Mouse (Mus musculus) common myeloid progenitor, adult 5-6 weeks (primary cell): ENCODE results near the gene Hist1h2be. TPM values are rescaled to one million over a fixed set of nuclear protein-coding genes. Genes with fewer than 3 reads are reported as not detected.
"Not testable (repeated sequence)": the region's sequence is repeated elsewhere in the genome, so short reads cannot be mapped to it uniquely, and the experiment has no call there.

Experiments used
- ATAC-seq: replicated peaks from 2 replicates; pipeline ENCODE4 v1.8.0; 2016; ENCODE audit warnings: low read depth, mild to moderate bottlenecking, moderate TSS enrichment, inconsistent platforms; ENCODE audit not compliant: poor library complexity, severe bottlenecking
- total RNA-seq: library from RNA; stranded (forward); fragments of 200-1000, 187-1606 nt; gene quantifications from 2 replicates; pipeline ENCODE4 v1.2.3, GENCODE M21; 2017

Hist1h2be gene
- total RNA-seq, 1 experiment from 2014 or later = 94.2 TPM

DNA sequence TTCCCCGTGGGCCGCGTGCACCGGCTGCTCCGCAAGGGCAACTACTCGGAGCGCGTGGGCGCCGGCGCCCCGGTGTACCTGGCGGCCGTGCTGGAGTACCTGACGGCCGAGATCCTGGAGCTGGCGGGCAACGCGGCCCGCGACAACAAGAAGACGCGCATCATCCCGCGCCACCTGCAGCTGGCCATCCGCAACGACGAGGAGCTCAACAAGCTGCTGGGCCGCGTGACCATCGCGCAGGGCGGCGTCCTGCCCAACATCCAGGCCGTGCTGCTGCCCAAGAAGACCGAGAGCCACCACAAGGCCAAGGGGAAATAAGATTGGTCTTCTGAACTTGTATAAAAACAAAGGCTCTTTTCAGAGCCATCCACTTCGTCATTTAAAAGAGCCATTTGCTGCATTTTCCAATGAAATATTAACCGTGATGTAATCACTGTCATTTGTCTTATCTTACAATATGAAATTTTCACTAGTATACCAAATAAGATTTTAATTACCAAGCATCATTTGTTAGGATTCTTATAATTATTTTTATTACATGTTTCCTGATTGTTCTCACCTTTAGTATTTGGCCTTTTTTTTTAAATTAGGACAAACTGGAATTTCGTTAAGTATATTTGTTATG, 46.3 kb downstream of the Hist1h2be start:
- not testable (repeated sequence) for ATAC-seq

DNA sequence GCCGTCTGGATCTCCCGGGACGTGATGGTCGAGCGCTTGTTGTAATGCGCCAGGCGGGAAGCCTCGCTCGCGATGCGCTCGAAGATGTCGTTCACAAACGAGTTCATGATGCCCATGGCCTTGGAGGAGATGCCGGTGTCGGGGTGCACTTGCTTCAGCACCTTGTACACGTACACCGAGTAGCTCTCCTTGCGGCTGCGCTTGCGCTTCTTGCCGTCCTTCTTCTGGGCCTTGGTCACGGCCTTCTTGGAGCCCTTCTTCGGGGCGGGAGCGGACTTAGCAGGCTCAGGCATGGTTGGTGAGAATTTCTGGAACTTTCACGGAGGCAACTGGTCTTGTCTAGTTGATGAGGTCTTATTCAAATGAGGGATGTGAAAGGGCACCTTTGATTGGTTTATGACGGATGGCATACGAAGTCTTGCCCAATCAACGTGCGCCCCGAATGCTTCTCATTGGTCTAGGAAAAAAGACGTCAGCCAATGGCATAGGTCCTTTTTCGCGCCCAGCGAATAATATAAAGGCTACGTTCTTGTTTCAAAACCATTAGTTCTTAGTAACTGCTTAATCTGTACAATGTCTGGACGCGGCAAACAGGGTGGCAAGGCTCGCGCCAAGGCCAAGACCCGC, 46.9 kb downstream of the Hist1h2be start, which contains the start of the genes Hist1h2bf and Hist1h2ad:
Gene Hist1h2bf, minus strand, starts transcription at position 299 of the 627 bp plus-strand sequence.
Gene Hist1h2ad, plus strand, starts transcription at position 484 of the 627 bp plus-strand sequence.
- ATAC-seq = peak; percentile 70

GRCm38 (mm10) chr13:23573034-23573897, 47.7 kb downstream of the Hist1h2be start:
- ATAC-seq = not testable (repeated sequence)

- no peak for ATAC-seq
These were observed 48.5 kb downstream of the Hist1h2be start for GRCm38 (mm10) chr13:23572218-23573033.

- ATAC-seq = peak; percentile 9; the same call in 1 of the 2 replicates
These were observed 49.3 kb downstream of the Hist1h2be start for GRCm38 (mm10) chr13:23571504-23572217.

DNA sequence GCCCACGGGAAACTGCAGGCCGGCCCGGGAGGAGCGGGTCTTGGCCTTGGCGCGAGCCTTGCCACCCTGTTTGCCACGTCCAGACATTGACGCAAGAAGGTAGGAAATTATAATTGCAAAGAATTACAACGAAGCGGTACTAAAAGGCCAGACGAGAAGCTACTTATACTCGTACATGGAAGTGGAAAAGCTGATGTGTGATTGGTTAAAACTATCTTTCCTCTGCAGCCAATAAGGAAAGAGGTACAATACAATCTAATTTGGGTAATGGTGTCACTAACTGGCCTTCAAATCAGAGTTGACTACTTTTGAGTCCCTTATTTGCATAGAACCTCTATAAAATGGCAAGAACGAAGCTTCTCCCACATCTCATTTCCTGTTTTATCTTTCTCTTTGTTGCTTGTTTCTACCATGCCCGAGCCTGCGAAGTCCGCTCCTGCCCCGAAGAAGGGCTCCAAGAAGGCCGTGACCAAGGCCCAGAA, 49.9 kb downstream of the Hist1h2be start, which contains the start of the genes Hist1h2ae and Hist1h2bg:
Gene Hist1h2ae, minus strand, starts transcription at position 199 of the 482 bp plus-strand sequence.
Gene Hist1h2bg, plus strand, starts transcription at position 375 of the 482 bp plus-strand sequence.
- peak; percentile 76 for ATAC-seq

DNA sequence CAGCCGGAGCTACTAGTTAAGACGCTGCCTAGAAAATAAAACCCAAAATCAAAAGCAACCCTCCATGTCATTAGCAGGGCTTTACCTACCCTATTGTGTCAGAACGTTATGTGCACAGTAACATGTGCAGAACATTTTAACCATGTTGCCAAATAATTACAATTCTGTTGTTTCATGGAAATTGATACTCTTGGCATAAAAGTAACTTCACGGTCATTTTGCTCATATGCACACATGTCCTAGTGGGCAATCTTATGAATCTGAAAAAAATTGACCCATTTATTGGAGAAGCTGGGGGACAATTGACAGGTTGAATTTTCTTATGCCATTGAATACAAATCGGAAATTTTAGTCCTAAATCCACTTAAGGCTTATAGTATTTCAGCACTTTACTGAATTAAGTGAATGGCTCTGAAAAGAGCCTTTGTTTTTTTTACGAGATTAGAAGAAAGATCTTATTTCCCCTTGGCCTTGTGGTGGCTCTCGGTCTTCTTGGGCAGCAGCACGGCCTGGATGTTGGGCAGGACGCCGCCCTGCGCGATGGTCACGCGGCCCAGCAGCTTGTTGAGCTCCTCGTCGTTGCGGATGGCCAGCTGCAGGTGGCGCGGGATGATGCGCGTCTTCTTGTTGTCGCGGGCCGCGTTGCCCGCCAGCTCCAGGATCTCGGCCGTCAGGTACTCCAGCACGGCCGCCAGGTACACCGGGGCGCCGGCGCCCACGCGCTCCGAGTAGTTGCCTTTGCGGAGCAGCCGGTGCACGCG, 50.5 kb downstream of the Hist1h2be start:
- ATAC-seq = not testable (repeated sequence)

DNA sequence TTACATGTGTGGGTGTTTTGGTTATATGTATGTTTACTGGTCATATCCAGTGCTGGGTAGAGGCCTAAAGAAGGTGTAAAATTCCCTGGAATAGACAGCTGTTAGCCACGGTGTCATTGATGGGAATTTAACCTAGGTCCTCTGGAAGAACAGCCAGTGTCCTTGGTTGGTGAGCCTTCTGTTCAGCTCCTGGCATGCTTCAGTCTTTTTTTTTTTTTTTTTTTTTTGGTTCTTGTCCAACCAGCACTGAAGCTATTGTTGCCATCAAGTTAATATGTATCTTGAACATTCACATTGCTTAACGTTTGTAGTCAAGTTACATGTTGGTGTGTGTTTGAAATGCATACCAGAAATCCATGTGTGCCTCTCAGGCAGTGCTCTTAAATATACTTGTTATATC, 56.4 kb downstream of the Hist1h2be start:
- ATAC-seq = no peak

GRCm38 (mm10) chr13:23562699-23563462, 58.0 kb downstream of the Hist1h2be start:
- ATAC-seq = peak; percentile 46

GRCm38 (mm10) chr13:23561883-23562659, 58.9 kb downstream of the Hist1h2be start, which contains the start of gene Hist1h3e:
TSS of gene Hist1h3e (minus strand) at chr13:23562369.
- peak; percentile 79 for ATAC-seq

GRCm38 (mm10) chr13:23561531-23561882, 59.4 kb downstream of the Hist1h2be start:
- not testable (repeated sequence) for ATAC-seq

- not testable (repeated sequence) for ATAC-seq
These were observed 60.2 kb downstream of the Hist1h2be start for GRCm38 (mm10) chr13:23560699-23561098.

DNA sequence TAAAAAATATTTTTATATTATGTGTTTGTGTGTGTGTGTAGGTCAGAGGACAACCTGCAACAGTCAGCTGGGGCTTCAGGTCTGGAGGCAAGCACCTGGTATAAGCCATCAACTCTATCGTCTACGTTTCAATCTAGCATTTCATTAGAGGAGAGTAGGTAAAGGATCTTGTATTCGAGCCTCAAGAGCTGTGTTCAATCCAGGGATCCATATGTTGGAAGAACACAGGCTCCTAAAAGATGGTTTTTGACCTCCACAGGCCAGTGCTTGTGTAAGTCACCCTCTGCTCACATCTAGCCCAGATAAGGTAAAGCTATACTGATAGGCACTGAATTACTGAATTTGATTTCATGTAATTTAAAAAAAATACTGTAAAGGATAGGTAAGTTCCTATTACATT, 64.0 kb downstream of the Hist1h2be start:
- no peak for ATAC-seq

DNA sequence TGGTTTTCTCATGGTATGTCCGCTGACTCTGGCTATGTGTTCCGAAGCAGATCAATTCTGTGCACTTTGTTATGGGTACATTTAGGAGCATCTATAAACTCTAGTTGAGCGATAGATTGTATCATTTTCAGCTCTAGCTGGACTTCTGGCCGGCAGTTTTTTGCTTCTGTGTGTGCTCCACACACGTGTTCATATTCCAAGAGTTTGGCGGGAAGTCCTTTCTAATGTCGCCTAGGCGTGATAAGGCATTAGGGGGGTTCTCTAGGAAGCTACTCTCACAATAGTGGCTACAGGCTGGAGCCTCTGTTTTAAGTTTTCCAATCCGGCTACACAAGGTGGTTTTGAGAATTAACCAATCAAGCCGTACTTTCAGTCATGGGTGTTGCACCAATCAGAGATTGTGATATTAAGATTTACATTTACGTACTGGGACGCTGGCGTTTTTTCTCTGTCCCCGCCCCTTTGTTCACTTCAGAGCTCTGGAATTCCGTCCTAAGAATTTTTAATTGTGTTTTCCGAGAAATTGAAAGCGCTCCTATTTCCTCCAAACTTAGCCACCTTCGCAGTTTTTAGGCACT, 65.0 kb downstream of the Hist1h2be start:
- peak; percentile 49 for ATAC-seq

GRCm38 (mm10) chr13:23554925-23555838, 65.7 kb downstream of the Hist1h2be start:
- ATAC-seq = peak; percentile 57
